Mouse (Mus musculus) B cell, adult 2 months (primary cell): Measurements from ENCODE around the gene Scamp2.

Experiments used
- DNase-seq, 2 experiments: peaks; one replicate each; pipeline ENCODE4 v3.0.0; 2022

Gene Scamp2

GRCm38 (mm10) chr9:57597929-57598382 is 37.2 kb downstream of the Scamp2 start:
- DNase-seq, result no peak

- no peak for DNase-seq
These were observed 38.3 kb downstream of the Scamp2 start for GRCm38 (mm10) chr9:57598851-57599563.

- DNase-seq, result no peak
These were observed 40.0 kb downstream of the Scamp2 start for GRCm38 (mm10) chr9:57600620-57601352.

GRCm38 (mm10) chr9:57601353-57601706 is 40.6 kb downstream of the Scamp2 start:
- no peak for DNase-seq

GRCm38 (mm10) chr9:57602098-57602497 is 41.4 kb downstream of the Scamp2 start:
- no peak for DNase-seq

- DNase-seq, result no peak
These were observed 44.1 kb downstream of the Scamp2 start for GRCm38 (mm10) chr9:57604875-57605274.

- DNase-seq, result no peak
These were observed 44.8 kb downstream of the Scamp2 start for GRCm38 (mm10) chr9:57605503-57605902.

GRCm38 (mm10) chr9:57606139-57606851 is 45.6 kb downstream of the Scamp2 start, which contains the start of gene Cplx3:
Cplx3 (minus strand) TSS chr9:57606281.
- DNase-seq, result peak; percentile 64 to 65

GRCm38 (mm10) chr9:57609803-57610202 is 49.1 kb downstream of the Scamp2 start:
- no peak for DNase-seq

GRCm38 (mm10) chr9:57610359-57610826 is 49.6 kb downstream of the Scamp2 start:
- peak in 1 of 2 experiments; percentile 13 for DNase-seq

GRCm38 (mm10) chr9:57612587-57612986 is 51.8 kb downstream of the Scamp2 start:
- DNase-seq, result no peak

- no peak for DNase-seq
These were observed 53.2 kb downstream of the Scamp2 start for GRCm38 (mm10) chr9:57613975-57614374.

- DNase-seq, result no peak
These were observed 54.0 kb downstream of the Scamp2 start for GRCm38 (mm10) chr9:57614786-57615185.

GRCm38 (mm10) chr9:57617556-57618169 is 56.9 kb downstream of the Scamp2 start:
- DNase-seq, result no peak

GRCm38 (mm10) chr9:57618854-57619253 is 58.1 kb downstream of the Scamp2 start:
- DNase-seq, result no peak

GRCm38 (mm10) chr9:57620674-57621073 is 59.9 kb downstream of the Scamp2 start, which contains the start of gene Lman1l:
Lman1l (minus strand) TSS chr9:57620774.
- DNase-seq, result no peak

- DNase-seq, result no peak
These were observed 63.6 kb downstream of the Scamp2 start for GRCm38 (mm10) chr9:57624295-57624694.

- no peak for DNase-seq
These were observed 65.1 kb downstream of the Scamp2 start for GRCm38 (mm10) chr9:57625674-57626500.

- no peak for DNase-seq
These were observed 66.4 kb downstream of the Scamp2 start for GRCm38 (mm10) chr9:57627191-57627590.

- DNase-seq, result no peak
These were observed 67.1 kb downstream of the Scamp2 start for GRCm38 (mm10) chr9:57627892-57628291.

- DNase-seq, result no peak
These were observed 68.0 kb downstream of the Scamp2 start for GRCm38 (mm10) chr9:57628717-57629116.
